Mouse (Mus musculus): ENCODE results near the gene Btn2a2. TPM values are rescaled to one million over a fixed set of nuclear protein-coding genes. Genes with fewer than 3 reads are reported as not detected.
A peak's percentile ranks its signal among the peaks of the same experiment; 100 is the strongest.
"Not testable (repeated sequence)": the region's sequence is repeated elsewhere in the genome, so short reads cannot be mapped to it uniquely, and the experiment has no call there.

Gene Btn2a2
- 0.23 TPM for polyA plus RNA-seq (2021)

DNA sequence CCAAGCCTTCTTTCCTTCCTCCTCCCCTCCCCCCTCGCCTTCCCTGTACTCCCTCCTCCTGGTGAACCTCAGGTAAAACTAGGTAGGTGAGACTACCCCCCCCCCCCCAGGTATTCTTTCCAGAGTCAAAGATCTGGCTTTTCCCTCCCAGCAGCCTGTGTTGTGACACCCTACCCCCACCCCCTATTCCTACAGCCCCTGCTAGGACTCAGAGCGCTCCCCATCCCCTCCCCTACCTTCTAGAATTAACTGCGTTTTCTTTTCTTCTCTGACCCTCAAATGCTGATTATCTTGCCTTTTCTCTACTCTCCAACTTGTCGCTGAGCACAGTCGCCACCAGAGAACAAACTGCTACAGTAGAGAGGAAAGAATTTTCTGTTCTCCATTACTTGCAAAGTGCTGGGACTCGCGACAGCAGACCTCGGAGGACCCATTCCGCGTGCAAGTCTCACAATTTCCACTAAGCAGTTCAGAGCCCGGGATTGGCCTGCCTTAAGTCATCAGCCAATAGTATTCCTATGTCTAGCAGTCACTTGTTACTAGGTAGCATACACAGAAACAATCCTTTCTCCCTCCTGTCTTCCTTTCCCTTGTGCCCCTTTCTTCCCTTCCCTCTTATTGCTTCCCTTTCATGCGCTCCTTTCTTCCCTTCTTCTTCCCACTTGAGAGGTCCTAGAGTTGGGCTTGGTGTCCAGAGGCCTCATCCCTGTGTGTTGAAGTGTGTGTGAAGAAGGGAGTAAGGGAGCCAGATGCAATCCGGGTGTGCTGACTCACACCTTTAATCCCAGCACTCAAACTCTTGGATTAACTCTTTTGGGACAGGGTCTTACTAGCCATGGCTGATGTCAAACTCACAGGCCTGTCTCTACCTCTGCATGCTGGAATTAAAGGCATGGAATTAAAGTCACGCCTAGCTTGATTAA is at the start of gene Btn2a2:
Gene Btn2a2, minus strand, starts transcription at position 458 of the 923 bp plus-strand sequence.
- ChIA-PET POLR2A (no interaction called here), CTCF (no interaction called here)
- in situ Hi-C loops (cut with MboI; ENCODE audit: low pct_unique_long_range_greater_than_20kb) = no loop called here
- H3K27me3 ChIP-seq = peaks cover 3% of the 10 kb centered on the region
- ATAC-seq (peak; percentile 100), DNase-seq (ENCODE audit: low read depth, low spot score) (peak; percentile 41)
- TF ChIP-seq CTCF (IDR thresholded peaks at IDR 0.05) = no peak

DNA sequence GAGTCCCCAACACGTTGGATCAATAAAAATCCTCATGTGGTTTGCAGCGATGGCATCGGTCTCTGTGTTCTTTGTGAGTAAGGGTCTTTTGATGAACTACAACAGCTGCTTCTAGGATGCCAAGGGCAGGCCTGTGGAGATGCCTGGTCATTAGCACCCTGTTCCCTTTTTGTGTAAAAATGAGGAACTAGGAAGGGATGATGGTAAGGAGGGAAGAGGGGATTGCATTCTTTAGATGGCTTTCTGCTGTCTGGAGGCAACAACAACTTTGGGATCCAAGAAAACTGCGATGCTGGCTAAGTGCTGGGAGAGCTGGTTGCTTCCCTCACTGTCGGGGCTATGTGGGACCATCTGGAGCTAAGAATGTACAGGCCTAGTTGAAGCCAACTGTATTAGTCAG is 49.6 kb upstream of the Btn2a2 start:
- ATAC-seq = no peak
- ChIA-PET POLR2A (no interaction called here), CTCF (no interaction called here)
- TF ChIP-seq CTCF (IDR thresholded peaks at IDR 0.05) = no peak
- no peak for DNase-seq (ENCODE audit: low read depth, low spot score)
- in situ Hi-C loops (cut with MboI; ENCODE audit: low pct_unique_long_range_greater_than_20kb) = loop anchor here (10.0 kb wide), 1 partner anchor 1823 kb away; the partner anchor contains the start of genes Hist1h2ai, Hist1h2bl and Hist1h3h
- no peaks in the 10 kb centered on the region for H3K27me3 ChIP-seq

- no peak for ATAC-seq
- H3K27me3 ChIP-seq = no peaks in the 10 kb centered on the region
- in situ Hi-C loops (cut with MboI; ENCODE audit: low pct_unique_long_range_greater_than_20kb) = loop anchor here (10.0 kb wide), 1 partner anchor 1822 kb away; the partner anchor contains the start of genes Hist1h2ai, Hist1h2bl and Hist1h3h
- TF ChIP-seq CTCF (IDR thresholded peaks at IDR 0.05) = no peak
- DNase-seq (ENCODE audit: low read depth, low spot score) = no peak
- ChIA-PET CTCF (no interaction called here), POLR2A (no interaction called here)
Measured at GRCm38 (mm10) chr13:23537006-23537710, 48.5 kb upstream of the Btn2a2 start.

DNA sequence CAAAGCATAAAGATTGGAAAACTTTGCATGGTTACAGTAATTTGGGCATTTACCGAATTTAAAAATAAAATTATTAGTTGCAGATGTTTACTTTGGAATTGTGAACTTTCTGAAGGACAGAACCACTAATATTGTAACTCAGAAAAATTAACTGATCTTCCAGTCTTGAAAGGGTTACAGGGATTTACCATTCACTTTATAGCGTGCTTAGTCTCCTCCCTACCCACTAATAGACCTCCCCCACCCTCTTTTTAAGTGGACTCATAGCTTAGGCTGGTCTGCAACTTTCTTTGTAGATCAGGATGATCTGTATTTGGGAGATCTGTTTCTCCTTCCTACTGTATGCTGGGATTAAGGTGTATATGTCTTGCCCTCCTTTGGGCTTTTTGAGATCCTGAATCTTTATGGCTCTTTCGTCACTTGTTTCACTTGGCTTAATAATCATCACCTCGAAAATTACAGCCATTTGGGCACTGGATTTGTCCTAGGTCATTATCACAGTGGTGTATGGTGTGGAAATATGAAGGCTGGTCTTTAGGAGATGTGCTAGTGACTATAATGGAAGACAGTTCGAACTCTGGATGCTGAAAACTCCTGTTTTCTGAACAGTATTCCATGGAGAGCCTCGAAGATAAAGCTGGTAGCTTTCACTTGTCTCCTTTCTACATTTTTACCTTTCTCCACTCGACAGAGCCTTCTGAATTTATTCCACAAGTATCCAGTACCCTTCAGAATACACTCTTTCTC is 47.6 kb upstream of the Btn2a2 start:
- TF ChIP-seq CTCF (IDR thresholded peaks at IDR 0.05) = no peak
- ATAC-seq (no peak), DNase-seq (ENCODE audit: low read depth, low spot score) (no peak)
- no peaks in the 10 kb centered on the region for H3K27me3 ChIP-seq
- POLR2A ChIA-PET = no interaction called here
- CTCF ChIA-PET = no interaction called here
- in situ Hi-C loops (cut with MboI; ENCODE audit: low pct_unique_long_range_greater_than_20kb) = loop anchor here (10.0 kb wide), 1 partner anchor 1821 kb away; the partner anchor contains the start of genes Hist1h2ai, Hist1h2bl and Hist1h3h

DNA sequence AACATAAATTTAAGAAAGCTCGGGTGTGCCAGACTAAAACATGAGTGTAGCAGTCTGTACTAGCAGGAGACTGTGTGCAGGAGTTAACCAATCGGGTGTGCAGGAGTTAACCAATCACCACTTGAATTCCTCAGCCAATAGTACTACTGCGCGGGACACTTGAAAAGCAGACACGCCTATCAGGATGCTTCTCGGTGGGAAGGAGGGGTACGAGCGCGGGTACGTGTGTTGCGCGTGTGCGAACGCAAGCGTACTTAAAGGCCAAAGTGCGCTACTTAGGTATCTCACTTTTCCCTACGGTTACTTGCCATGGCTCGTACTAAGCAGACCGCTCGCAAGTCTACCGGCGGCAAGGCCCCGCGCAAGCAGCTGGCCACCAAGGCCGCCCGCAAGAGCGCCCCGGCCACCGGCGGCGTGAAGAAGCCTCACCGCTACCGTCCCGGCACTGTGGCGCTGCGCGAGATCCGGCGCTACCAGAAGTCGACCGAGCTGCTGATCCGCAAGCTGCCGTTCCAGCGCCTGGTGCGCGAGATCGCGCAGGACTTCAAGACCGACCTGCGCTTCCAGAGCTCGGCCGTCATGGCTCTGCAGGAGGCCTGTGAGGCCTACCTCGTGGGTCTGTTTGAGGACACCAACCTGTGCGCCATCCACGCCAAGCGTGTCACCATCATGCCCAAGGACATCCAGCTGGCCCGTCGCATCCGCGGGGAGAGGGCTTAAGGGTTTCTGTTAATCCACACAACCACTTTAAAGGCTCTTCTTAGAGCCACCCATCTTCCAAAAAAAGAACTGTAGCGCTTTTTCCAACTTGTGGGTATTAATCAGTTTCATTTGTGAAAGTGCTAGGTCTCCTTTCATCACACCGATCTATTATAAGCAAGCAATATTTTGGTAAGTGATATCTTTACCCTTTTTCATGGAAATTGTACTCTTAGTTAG is 46.7 kb upstream of the Btn2a2 start, which contains the start of gene Hist1h3g:
Gene Hist1h3g, plus strand, starts transcription at position 286 of the 939 bp plus-strand sequence.
- in situ Hi-C loops (cut with MboI; ENCODE audit: low pct_unique_long_range_greater_than_20kb) = loop anchor here (10.0 kb wide), 1 partner anchor 1821 kb away; the partner anchor contains the start of genes Hist1h2ai, Hist1h2bl and Hist1h3h
- ATAC-seq = peak; percentile 61
- POLR2A ChIA-PET = interaction anchor here (0.6 kb wide), 1 partner anchor 47 kb away, joined by 3 read pairs; no protein-coding TSS in a partner anchor
- H3K27me3 ChIP-seq; DNase-seq (ENCODE audit: low read depth, low spot score); CTCF ChIA-PET: not testable (repeated sequence)

DNA sequence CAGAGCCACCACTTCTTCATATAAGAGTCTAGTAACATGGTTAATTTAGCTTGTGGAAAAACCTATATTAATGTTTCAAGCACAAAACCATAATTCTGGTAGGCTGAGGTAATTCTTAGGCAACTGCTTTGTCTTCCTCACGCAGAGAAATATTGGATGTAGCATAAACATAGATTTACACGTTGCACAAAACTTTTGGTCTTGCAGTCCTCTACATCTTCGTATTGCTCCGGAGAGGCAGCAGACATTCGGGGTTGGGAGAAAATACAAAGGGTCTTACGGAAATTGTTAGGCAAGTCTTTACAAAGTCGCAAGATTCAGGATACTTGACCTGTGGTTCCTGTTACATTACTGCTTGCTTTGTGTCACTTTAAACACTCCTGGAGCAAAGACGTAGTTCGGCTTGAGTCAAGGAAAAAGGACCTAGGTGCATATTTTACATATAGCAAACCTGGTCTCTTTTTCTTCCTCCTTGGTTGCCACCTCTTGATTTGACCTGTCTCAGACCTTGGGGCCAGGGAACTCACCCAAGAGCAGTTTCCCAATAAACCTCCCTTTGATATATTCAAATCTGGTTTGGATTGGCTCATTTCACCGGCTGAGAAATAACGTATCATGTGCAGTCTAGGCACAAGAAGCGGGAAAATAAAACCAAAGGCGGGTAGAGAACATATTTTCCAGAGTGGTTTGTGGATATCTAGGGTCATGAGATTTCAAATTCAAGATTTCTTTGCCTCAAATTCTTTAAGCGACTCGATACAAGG is 45.9 kb upstream of the Btn2a2 start:
- ChIA-PET CTCF (interaction anchor here (1.1 to 1.6 kb wide), 2 partner anchors 9 to 20 kb away, joined by 4 to 6 read pairs; partner anchors contain the start of gene Hist1h2bh), POLR2A (interaction anchor here (0.6 kb wide), 1 partner anchor 48 kb away, joined by 3 read pairs; no protein-coding TSS in a partner anchor)
- ATAC-seq (peak; percentile 19), DNase-seq (ENCODE audit: low read depth, low spot score) (no peak)
- in situ Hi-C loops (cut with MboI; ENCODE audit: low pct_unique_long_range_greater_than_20kb) = loop anchor here (5.0 to 10.0 kb wide), 3 partner anchors 63 to 1820 kb away; partner anchors contain the start of genes Hist1h2ag, Hist1h2ai, Hist1h2bj and Hist1h2bl
- H3K27me3 ChIP-seq = no peaks in the 10 kb centered on the region
- TF ChIP-seq CTCF (IDR thresholded peaks at IDR 0.05) = no peak

DNA sequence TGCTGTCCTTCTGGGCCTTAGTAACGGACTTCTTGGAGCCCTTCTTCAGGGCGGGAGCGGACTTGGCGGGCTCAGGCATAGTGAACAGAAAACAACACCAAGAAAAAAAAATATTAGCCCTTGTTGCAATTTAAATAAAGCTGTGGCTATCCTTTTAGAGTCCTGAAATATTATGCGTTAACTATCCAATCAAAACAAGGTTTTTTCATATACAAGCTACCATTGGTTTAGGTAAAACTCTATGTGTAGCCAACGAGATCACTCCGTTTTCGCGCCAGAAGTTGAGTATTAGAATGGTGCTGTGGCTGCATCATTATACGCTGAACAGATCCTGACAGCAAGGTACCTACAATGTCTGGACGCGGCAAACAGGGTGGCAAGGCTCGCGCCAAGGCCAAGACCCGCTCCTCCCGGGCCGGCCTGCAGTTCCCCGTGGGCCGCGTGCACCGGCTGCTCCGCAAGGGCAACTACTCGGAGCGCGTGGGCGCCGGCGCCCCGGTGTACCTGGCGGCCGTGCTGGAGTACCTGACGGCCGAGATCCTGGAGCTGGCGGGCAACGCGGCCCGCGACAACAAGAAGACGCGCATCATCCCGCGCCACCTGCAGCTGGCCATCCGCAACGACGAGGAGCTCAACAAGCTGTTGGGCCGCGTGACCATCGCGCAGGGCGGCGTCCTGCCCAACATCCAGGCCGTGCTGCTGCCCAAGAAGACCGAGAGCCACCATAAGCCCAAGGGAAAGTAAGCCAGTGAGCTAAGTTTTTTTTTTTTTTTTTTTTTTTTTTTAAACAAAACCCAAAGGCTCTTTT is 45.1 kb upstream of the Btn2a2 start, which contains the start of gene Hist1h2af:
Gene Hist1h2af, plus strand, starts transcription at position 347 of the 808 bp plus-strand sequence.
- CTCF ChIA-PET = interaction anchor here (1.1 to 1.6 kb wide), 2 partner anchors 9 to 20 kb away, joined by 4 to 6 read pairs; partner anchors contain the start of gene Hist1h2bh
- peak; percentile 52 for ATAC-seq
- not testable (repeated sequence) for DNase-seq (ENCODE audit: low read depth, low spot score); H3K27me3 ChIP-seq
- in situ Hi-C loops (cut with MboI; ENCODE audit: low pct_unique_long_range_greater_than_20kb) = loop anchor here (5.0 to 10.0 kb wide), 3 partner anchors 64 to 1819 kb away; partner anchors contain the start of genes Hist1h2ag, Hist1h2ai, Hist1h2bj and Hist1h2bl
- POLR2A ChIA-PET = interaction anchor here (0.7 kb wide), 1 partner anchor 57 kb away, joined by 3 read pairs; no protein-coding TSS in a partner anchor
